Mouse (Mus musculus): Measurements from ENCODE around the gene Tmem19. TPM values are rescaled to one million over a fixed set of nuclear protein-coding genes. Genes with fewer than 3 reads are reported as not detected.
"Not testable (repeated sequence)": the region's sequence is repeated elsewhere in the genome, so short reads cannot be mapped to it uniquely, and the experiment has no call there.

The Tmem19 gene
- polyA plus RNA-seq, 1 experiment from 2014 or later: 53.6 TPM

- DNase-seq (ENCODE audit: low spot score): no peak
These were observed 12.8 kb downstream of the Tmem19 start for GRCm38 (mm10) chr10:115349509-115349908.

DNA sequence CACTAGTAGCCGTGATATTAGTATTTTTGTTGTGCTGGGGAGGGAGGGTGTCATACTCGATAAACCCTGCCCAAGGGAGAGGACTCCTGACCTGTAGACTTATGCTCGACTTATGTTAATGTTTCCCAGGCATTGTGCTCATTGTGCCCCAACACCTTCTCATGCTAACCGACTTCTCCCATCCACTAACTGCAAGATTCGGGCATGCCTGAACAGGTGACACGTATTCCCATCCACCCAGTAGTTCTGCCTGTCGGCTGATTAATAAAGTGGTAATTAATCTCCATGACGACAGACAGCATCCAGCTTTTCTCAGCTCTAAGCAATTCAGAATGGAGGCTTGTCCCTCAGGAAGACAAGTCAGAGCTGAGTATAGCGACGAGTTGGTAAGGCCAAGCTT, 13.3 kb downstream of the Tmem19 start:
- no peak for DNase-seq (ENCODE audit: low spot score)

- no peak for DNase-seq (ENCODE audit: low spot score)
These were observed 14.2 kb downstream of the Tmem19 start for GRCm38 (mm10) chr10:115348131-115348530.

DNA sequence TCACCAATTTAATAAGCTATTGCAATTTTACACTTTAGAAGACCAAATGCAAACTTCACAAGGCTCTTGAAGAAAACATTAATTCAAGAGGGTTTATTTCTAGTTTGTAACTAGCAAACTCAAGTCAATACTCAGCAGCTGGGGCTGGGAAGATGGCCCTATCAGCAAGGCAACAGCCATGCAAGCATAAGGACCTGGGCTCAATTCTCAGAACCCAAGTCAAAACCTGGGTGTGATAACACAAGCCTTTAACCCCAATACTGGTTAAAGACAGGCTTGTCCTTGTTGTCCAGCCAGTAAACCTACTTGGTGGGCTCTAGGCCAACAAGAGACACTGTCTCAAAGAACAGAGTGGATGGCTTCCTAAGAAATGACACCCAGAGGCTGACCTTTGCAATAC, 15.9 kb downstream of the Tmem19 start:
- no peak for DNase-seq (ENCODE audit: low spot score)

DNA sequence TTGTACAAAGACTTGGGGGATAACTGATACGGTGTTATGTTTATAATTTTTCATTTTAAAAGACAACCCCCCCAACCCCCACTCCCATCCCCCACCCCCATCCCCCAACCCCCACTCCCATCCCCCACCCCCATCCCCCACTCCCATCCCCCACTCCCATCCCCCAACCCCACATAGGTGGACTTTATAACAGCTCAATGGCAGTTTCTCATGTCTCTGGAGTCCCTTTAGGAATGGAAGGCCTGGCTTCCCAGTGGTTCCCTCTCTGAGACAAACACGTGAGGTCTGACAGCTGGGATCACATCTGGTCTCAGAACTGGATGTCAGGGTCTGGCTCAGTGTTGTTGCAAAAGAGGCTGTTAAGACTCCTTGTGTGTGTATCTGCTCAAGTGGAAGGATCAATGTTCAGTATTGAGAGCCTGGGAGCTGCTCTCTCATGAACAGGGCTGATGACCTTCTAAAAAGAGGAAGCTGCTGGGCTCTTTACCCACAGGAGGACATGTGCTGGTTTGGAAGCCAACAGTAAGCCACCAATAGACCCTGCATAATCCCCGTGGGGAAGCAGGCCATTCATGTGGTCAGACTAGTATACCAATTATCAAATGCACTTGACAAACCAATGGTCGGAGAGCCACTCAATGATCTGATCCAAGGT, 19.4 kb downstream of the Tmem19 start:
- DNase-seq (ENCODE audit: low spot score): no peak

- DNase-seq (ENCODE audit: low spot score): no peak
These were observed 22.4 kb downstream of the Tmem19 start for GRCm38 (mm10) chr10:115339820-115340328.

DNA sequence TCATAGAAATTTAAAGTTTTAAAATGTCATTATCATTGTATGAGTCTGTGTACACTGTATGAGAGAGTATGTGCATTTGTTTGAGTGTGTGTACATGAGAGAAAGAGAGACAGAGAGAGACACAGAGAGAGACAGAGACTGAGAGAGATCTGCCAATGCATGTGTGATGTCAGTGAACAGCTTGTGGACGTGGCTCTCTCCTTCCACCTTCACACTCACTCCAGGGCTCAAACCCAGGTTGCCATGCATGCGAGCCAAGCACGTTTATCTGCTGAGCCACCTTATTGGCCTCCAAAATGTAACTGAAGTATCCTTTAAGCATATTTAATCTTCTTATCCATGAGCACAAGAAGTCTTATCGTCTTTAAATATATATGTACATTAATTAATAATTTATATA, 25.4 kb downstream of the Tmem19 start:
- DNase-seq (ENCODE audit: low spot score): no peak

GRCm38 (mm10) chr10:115333528-115333927, 28.8 kb downstream of the Tmem19 start:
- DNase-seq (ENCODE audit: low spot score): no peak

DNA sequence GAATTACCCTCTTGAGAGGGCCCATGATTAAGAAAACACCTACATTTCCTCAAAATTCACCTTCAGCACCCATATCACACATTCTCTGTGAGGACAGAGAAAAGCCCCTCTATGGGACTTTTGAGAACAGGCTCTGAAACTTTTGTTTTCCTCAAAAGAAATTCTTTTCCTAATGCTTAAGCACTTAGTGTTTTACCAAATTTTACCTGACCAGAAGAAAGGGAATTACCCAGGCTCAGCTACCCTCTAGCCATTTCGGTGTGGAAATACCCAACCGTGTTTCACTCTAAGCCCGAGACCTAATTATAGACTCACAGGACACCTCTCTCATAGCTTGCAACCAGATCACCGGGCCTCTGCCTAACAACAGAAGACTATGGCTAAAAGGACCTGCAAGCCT, 29.3 kb downstream of the Tmem19 start:
- DNase-seq (ENCODE audit: low spot score): no peak

GRCm38 (mm10) chr10:115332420-115332952, 29.8 kb downstream of the Tmem19 start:
- no peak for DNase-seq (ENCODE audit: low spot score)

DNA sequence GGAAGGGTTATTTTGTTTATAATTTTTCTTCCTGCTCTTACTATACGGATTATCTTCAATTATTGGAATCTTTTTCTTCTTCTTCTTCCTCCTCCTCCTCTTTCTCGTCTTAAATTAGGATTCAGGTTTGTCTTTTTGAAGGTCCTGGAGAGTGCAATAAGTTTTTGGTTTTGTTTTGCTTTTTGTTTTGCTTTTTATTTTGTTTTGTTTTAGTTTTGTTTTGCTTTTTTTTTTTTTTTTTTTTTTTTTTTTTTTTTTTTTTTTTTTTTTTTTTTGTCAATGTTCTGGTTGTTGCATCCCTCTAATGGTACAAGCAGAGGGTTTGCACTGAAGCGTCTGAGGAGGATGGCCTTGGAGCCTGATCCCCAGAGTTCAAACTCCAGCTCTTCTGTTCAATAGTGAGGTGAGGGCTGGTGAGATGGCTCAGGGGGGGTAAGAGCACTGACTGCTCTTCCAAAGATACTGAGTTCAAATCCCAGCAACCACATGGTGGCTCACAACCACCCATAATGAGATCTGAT, 33.2 kb downstream of the Tmem19 start:
- no peak for DNase-seq (ENCODE audit: low spot score)

DNA sequence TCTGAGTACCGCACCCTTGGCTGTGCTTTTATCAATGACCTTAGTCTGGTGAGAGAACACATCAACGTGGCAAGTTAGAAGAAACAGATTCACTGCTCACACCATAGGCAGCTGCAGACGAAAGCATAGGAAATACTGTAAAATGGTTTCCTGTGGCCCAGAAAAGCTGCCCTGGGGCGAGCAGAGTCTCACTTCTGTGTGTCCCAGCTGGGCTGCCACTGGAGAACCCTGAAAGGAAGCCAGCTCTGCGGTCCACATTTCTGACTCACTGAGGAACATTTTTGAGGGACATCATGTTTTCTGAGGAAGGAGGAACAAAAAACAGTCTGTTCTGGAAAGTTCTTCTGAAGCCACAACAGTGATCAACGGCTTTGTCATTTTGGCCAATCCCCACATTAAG, 33.8 kb downstream of the Tmem19 start:
- peak; percentile 60 for DNase-seq (ENCODE audit: low spot score)

- DNase-seq (ENCODE audit: low spot score): peak; percentile 82
These were observed 39.0 kb downstream of the Tmem19 start for GRCm38 (mm10) chr10:115323295-115323694.

GRCm38 (mm10) chr10:115321317-115322035, 40.8 kb downstream of the Tmem19 start:
- no peak for DNase-seq (ENCODE audit: low spot score)

DNA sequence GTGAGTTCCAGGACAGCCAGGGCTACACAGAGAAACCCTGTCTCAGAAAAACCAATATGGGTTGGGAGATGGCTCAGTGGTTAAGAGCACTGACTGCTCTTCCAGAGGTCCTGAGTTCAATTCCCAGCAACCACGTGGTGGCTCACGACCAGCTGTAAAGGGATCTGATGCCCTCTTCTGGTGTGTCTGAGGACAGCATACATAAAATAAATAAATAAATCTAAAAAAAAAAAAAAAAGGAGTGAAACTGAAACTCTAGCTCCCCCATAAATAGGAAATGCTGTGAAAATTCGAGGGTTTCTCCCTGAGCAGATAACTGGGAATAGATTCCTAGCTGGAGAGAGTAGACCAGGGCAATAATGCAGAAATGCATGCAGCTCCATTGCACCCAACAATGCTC, 43.9 kb downstream of the Tmem19 start:
- not testable (repeated sequence) for DNase-seq (ENCODE audit: low spot score)

DNA sequence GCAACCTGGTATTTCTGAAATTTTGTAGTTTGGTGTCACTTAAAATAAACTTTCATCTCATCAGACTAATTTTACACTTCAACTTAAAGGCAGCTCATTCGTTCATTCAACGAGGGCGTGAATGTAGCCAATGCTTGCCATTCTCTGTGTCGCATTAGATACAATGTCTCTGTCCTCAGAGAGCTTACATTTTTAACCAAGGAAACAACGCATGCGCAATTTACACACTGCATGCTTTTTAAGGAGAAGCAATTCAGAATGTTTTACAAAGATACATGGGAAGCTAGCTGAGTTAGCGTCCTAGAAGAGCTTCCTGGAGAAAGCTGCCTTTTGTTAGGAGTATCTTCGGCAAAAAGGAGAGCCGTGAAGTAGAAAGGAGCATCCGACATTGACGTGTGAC, 46.0 kb downstream of the Tmem19 start:
- peak; percentile 17 for DNase-seq (ENCODE audit: low spot score)

DNA sequence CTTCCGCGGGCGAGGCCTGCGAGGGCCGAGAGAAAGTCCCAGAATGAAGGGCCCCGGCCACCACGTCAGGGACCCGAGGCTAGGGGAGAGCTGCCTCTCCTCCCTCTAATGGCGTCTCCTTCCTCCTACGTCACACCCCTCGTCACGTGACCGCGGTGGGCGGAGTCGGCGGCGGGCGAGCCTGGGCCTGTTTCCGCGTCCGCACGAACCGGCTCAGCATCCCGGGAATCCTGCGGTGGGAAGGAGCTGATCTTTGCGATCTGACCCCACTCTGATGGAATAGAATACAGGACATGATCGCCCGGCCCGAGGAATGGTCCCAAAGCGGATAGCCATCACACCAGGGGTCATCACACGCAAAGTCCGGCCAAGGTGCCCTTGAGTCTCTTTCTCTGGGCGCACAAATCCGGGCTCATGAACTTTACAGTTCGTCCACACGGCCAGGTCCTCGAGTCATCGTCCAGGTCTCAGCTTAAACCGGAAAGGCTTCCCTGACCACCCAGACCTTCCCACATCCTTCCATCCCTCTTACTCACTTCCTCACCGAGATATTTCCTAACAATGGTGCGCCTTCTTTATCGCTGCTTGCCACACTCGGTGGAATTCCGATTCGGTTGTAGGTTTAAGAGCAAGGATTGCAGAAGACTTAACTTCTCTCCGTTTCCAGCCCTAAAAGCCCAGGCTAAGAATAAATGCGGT, 46.7 kb downstream of the Tmem19 start, which contains the start of gene Rab21:
Gene Rab21 (minus strand): TSS at position 122 of the 699 bp plus-strand sequence.
- peak; percentile 90 for DNase-seq (ENCODE audit: low spot score)

DNA sequence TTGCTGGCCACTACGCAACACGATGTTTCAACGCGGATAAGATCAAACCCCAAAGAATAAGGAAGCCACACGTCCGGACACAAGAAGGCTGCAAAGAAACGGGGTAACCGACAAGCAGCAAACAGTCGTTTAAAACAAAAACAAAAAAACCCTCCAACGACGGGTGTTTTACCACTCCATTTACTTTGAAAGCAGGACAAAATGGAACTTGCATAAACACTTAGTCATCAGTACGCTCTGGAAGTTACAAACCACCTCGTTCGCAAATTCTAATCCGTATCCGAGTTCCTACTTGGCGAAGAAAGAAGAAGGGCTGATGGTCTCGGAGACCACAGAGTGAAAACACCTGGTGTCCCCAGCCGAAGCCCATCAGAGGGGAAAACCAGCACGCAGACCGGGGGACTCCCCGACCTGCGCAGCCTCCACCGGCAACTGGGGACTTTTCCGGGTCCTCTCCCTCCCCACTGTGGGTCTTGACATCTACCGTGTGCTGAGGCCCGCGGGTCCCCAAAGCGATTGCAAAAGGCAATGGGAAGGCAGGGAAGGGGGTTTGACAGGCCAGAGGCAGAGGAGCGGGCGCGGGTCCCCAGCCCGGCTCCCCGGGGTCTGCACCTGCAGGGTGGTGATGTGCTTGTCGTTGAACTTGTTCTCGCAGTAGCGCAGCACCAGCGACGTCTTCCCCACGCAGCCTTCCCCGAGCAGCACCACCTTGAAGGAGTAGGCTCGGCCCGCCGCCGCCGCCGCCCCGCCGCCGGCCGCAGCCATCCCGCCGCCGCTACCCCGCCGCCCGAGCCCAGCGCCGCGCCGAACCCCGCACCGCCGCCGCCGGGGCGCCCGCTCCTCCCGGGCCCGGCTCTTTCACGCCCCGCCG, 47.5 kb downstream of the Tmem19 start:
- peak; percentile 61 for DNase-seq (ENCODE audit: low spot score)

- no peak for DNase-seq (ENCODE audit: low spot score)
These were observed 48.1 kb downstream of the Tmem19 start for GRCm38 (mm10) chr10:115314287-115314581.

- no peak for DNase-seq (ENCODE audit: low spot score)
These were observed 48.5 kb downstream of the Tmem19 start for GRCm38 (mm10) chr10:115313641-115314286.
